Mouse (Mus musculus): ENCODE measurements around the gene Myo5a.

DNA sequence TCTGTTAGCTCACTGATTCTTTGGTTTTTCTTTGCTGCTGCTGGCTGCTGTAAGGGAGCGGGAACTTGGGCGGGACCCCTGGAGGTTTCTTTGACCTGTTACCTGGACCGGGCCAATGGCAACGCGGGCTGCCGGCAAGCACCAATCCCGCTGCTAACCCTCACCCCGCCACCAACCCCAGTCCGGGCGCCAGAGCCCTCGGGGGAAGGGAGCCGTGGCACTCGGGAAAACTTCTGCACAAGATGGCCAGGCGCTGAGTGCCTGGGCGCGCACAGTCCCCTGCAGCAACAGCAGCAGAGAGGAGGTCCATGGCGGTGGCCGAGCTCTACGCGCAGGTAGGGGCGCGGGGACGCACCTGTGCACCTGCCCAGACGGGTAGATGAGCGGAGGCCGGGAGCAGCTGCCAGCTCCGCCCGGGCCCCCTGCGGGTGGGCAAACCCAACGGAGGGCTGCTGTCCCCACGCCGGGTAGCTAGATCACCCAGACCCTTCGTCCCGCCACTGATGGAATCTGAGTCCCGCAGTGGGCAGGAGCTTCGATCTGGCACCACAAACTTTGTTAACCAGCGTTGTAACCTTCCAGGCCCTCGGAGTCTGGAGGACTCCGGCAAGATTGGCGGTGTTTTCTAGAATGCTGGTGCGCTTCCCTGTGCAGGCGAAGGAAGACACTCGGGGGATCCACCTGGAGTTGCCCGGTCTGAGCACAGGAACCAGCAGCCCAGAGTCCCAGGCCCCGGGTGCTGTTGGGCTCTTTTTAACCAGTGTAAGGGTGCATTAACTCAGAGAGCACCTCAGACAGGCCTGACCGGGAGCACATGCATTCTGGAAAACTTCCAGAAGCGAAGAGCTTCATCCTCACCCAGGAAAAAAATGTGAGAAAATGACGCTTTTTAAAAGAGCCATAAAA, 161.3 kb downstream of the Myo5a start, which contains the start of gene Myo5c:
- TF ChIP-seq CTCF (IDR thresholded peaks at IDR 0.05; ENCODE audit: insufficient read depth, low read length) (no peak), POLR2A (IDR thresholded peaks at IDR 0.05; ENCODE audit: borderline replicate concordance, extremely low read depth, low read depth, low read length) (peak; percentile 88; the same call in 1 of the 2 replicates)
